Mouse (Mus musculus): Measurements from ENCODE around the gene 4930442H23Rik. TPM values are rescaled to one million over a fixed set of nuclear protein-coding genes. Genes with fewer than 3 reads are reported as not detected.

The 4930442H23Rik gene
- polyA plus RNA-seq (2012; fragmentation: generic; extraction: Trizol): 0.07 TPM
- long read RNA-seq, experiment 1: 0 reads
- long read RNA-seq, experiment 2: 0 reads

DNA sequence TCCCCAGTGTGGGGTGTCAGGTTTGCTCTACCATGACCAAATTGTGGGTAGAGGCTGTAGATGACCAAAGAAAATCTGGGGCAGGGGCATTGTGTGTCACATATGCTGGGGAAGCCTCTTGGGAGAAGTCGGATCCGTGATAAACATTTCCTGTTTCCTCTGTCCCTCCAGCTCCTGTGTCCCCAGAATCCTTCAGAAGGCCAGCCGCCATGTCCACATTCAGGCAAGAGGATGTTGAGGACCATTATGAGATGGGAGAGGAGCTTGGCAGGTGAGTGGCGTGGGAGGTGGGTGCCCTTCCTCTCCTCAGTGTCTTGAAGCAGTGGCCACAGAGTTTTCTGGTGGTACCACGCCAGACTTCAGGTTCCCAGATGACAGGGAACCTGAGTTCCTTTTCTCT is at the start of gene 4930442H23Rik:
Gene 4930442H23Rik, minus strand, starts transcription at position 45 of the 400 bp plus-strand sequence.
- Histone ChIP-seq H3ac (ENCODE audit: control insufficient read depth, insufficient read length, low read depth) (peak within 1 kb of the TSS; percentile 75), H3K4me3 (ENCODE audit: insufficient read depth, poor library complexity, severe bottlenecking) (peak within 1 kb of the TSS; percentile 43), H3K36me3 (ENCODE audit: control insufficient read depth, insufficient read depth) (peaks cover 63% of the 10 kb centered on the region), H3K79me3 (ENCODE audit: low read depth) (peaks cover 26% of the 10 kb centered on the region), H3K27me3 (ENCODE audit: control insufficient read depth, insufficient read depth, insufficient read length) (no peaks in the 10 kb centered on the region), H3K79me2 (ENCODE audit: control insufficient read depth, insufficient read depth) (peaks cover 58% of the 10 kb centered on the region)
- no peak for TF ChIP-seq MAX (IDR thresholded peaks at IDR 0.05)

DNA sequence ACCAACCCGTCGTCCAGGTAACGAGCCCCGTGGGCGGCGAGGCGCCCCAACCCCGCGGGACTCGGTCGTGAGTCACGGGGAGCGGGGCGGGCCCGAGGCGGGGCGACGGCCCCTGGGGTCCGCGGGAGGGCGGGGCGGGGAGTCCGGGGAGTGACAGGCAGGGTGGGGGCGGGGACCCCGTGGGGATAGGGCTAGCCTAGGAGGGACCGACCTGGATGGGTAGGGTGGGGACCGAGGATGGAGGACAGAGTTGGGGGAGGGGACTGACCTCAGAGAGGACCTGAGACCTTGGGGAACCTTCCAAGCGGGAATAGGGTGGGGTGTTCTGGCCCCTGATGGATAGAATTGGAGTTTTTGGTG is 49.6 kb upstream of the 4930442H23Rik start:
- no peaks in the 10 kb centered on the region for H3K36me3 ChIP-seq (ENCODE audit: control insufficient read depth, insufficient read depth)
- H3ac ChIP-seq (ENCODE audit: control insufficient read depth, insufficient read length, low read depth): peak overlapping the region; percentile 45
- H3K27me3 ChIP-seq (ENCODE audit: control insufficient read depth, insufficient read depth, insufficient read length): no peaks in the 10 kb centered on the region
- no peaks in the 10 kb centered on the region for H3K79me3 ChIP-seq (ENCODE audit: low read depth)
- peak overlapping the region; percentile 25 for H3K4me3 ChIP-seq (ENCODE audit: insufficient read depth, poor library complexity, severe bottlenecking)
- H3K79me2 ChIP-seq (ENCODE audit: control insufficient read depth, insufficient read depth): no peaks in the 10 kb centered on the region
- TF ChIP-seq CTCF (IDR thresholded peaks at IDR 0.05; ENCODE audit: control insufficient read depth, insufficient read depth, insufficient read length) (no peak), MAX (IDR thresholded peaks at IDR 0.05) (no peak), MYOG (IDR thresholded peaks at IDR 0.05; ENCODE audit: control insufficient read depth, extremely low read depth, insufficient read length) (no peak), USF1 (IDR thresholded peaks at IDR 0.05; ENCODE audit: low read depth) (no peak), CEBPB (IDR thresholded peaks at IDR 0.05; ENCODE audit: low read depth) (no peak), FOSL1 (IDR thresholded peaks at IDR 0.05; ENCODE audit: insufficient read depth, low read length, poor library complexity, severe bottlenecking) (no peak), MYOD1 (IDR thresholded peaks at IDR 0.05; ENCODE audit: control insufficient read depth, insufficient read length, low read depth) (no peak)

DNA sequence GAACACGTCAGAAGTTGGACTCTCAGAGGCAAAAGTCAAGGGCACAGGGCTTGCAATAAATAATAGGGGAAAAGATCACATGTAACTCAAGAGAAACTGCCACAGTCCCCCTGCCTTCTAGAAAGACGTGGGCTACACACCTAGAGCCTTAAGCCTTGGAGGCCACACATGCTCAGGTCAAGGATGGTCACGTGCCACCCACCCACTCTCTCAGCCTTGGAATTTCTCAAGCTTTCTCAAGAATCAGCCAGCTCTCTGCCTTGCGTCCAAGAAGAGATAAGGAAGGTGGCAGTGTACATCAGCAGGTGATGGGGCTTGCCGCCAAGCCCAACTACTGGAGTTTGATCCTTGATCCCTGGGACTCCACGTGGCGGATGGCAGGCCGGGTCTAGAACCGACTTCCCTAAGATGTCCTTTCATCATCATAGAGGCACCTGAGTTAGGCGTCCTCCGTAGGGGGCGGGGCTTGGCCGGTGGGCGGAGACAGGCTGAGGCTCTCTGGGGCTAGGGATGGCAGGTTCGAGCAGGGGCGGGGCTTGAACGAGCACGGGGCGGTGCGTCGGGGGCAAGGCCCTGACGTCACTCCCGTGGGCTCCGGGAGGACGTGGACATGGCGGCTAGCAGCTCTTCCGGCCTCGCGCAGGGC is 49.1 kb upstream of the 4930442H23Rik start, which contains the start of gene Zfr2:
Gene Zfr2, plus strand, starts transcription at position 576 of the 646 bp plus-strand sequence.
- no peaks in the 10 kb centered on the region for H3K36me3 ChIP-seq (ENCODE audit: control insufficient read depth, insufficient read depth)
- no peaks in the 10 kb centered on the region for H3K79me2 ChIP-seq (ENCODE audit: control insufficient read depth, insufficient read depth)
- H3K79me3 ChIP-seq (ENCODE audit: low read depth): no peaks in the 10 kb centered on the region
- H3K4me3 ChIP-seq (ENCODE audit: insufficient read depth, poor library complexity, severe bottlenecking): peak within 1 kb of the TSS; percentile 25
- H3K27me3 ChIP-seq (ENCODE audit: control insufficient read depth, insufficient read depth, insufficient read length): no peaks in the 10 kb centered on the region
- TF ChIP-seq MYOD1 (IDR thresholded peaks at IDR 0.05; ENCODE audit: control insufficient read depth, insufficient read length, low read depth) (no peak), USF1 (IDR thresholded peaks at IDR 0.05; ENCODE audit: low read depth) (peak; percentile 54)
- peak within 1 kb of the TSS; percentile 45 for H3ac ChIP-seq (ENCODE audit: control insufficient read depth, insufficient read length, low read depth)

DNA sequence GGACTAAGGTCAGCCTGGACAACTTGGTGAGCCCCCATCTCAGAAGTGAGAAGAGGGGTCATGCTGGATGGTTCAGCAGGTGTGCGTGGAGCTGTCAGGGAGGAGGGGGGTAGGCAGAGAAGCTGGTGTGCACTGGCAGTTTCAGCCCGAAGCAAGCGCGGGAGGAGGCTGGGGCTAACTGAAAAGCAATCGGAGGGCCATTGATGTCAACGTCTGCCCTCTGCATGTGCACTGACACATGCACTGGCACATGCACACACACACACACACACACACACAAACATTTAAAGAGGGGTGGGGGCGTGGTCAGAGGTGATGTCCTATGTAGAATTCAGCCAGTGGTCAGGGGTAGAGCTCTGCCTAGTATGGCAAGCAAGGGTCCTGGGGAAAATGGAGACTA is 47.8 kb upstream of the 4930442H23Rik start:
- Histone ChIP-seq H3K79me3 (ENCODE audit: low read depth) (no peaks in the 10 kb centered on the region), H3ac (ENCODE audit: control insufficient read depth, insufficient read length, low read depth) (no peak overlapping the region), H3K4me3 (ENCODE audit: insufficient read depth, poor library complexity, severe bottlenecking) (no peak overlapping the region), H3K79me2 (ENCODE audit: control insufficient read depth, insufficient read depth) (no peaks in the 10 kb centered on the region), H3K27me3 (ENCODE audit: control insufficient read depth, insufficient read depth, insufficient read length) (no peaks in the 10 kb centered on the region), H3K36me3 (ENCODE audit: control insufficient read depth, insufficient read depth) (no peaks in the 10 kb centered on the region)
- TF ChIP-seq MAX (IDR thresholded peaks at IDR 0.05) (no peak), FOSL1 (IDR thresholded peaks at IDR 0.05; ENCODE audit: insufficient read depth, low read length, poor library complexity, severe bottlenecking) (no peak), CEBPB (IDR thresholded peaks at IDR 0.05; ENCODE audit: low read depth) (no peak), MYOD1 (IDR thresholded peaks at IDR 0.05; ENCODE audit: control insufficient read depth, insufficient read length, low read depth) (no peak), MYOG (IDR thresholded peaks at IDR 0.05; ENCODE audit: control insufficient read depth, extremely low read depth, insufficient read length) (no peak), CTCF (IDR thresholded peaks at IDR 0.05; ENCODE audit: control insufficient read depth, insufficient read depth, insufficient read length) (no peak), USF1 (IDR thresholded peaks at IDR 0.05; ENCODE audit: low read depth) (no peak)

DNA sequence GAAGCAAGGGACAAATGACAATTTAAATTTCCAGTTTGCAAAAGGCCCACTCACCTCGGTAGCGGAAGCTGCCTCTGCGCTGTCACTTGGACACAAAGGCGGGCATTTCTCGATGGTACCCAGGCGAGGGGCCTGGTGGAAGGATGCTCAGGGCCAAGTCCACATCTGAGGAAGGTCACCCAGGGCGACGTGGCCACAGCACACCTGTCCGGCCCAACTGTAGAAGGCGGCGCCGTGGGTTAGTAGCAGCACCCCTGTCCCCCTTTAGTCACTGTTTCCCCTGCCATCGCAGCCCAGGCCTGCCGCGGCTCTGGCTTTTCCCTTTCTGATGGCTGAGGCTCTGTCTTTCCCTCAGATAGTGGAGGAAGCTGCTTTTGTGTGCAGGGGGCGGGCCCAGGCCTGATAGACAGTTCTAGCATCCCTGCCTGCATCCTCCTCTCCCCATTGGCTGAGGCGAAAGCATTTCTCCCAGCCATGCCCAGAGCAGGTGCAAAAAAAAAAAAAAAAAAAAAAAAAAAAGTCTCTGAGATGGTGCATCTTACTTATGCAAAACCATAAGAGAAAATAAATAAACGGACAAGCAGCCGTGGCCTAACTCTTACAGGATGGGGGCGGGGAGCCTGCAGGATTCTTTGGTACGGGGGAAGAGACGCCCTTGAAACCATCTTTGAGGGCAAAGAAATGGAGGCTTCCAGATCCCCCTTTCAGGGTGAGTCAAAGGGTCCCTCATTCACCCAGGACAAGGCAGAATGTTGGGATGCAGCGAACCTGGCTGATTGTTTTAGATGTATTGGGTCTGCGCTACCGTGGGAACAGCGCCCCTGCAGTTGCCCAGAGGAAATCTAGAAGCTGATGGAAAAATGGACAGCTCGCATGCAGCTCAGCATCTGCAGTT is 47.0 kb upstream of the 4930442H23Rik start, which contains the start of gene Atcay:
Gene Atcay, minus strand, starts transcription at position 396 of the 895 bp plus-strand sequence.
- H3K27me3 ChIP-seq (ENCODE audit: control insufficient read depth, insufficient read depth, insufficient read length): no peaks in the 10 kb centered on the region
- TF ChIP-seq MYOD1 (IDR thresholded peaks at IDR 0.05; ENCODE audit: control insufficient read depth, insufficient read length, low read depth): no peak
- no peaks in the 10 kb centered on the region for H3K36me3 ChIP-seq (ENCODE audit: control insufficient read depth, insufficient read depth)
- no peak within 1 kb of the TSS for H3ac ChIP-seq (ENCODE audit: control insufficient read depth, insufficient read length, low read depth)
- H3K79me2 ChIP-seq (ENCODE audit: control insufficient read depth, insufficient read depth): no peaks in the 10 kb centered on the region
- no peak within 1 kb of the TSS for H3K4me3 ChIP-seq (ENCODE audit: insufficient read depth, poor library complexity, severe bottlenecking)
- H3K79me3 ChIP-seq (ENCODE audit: low read depth): no peaks in the 10 kb centered on the region
